Mouse (Mus musculus) T-helper 17 cell (primary cell): ENCODE data around the gene Ppef2.
"Not testable (repeated sequence)": the region's sequence is repeated elsewhere in the genome, so short reads cannot be mapped to it uniquely, and the experiment has no call there.

ENCODE experiments used
- in situ Hi-C, 2 experiments: fragments of 300-600 bp; cut with MboI, MseI; formaldehyde crosslinking; loops; 1 replicate in 1 of 2; 2 replicates in 1 of 2; pipeline ENCODE4 v1.15.1; 2025; ENCODE audit warnings: high pct_unique_total_duplicates in 2 of 2

The Ppef2 gene

GRCm38 (mm10) chr5:92196895-92197811, 58.9 kb downstream of the Ppef2 start:
- in situ Hi-C loops: no loop called here

- in situ Hi-C loops: not testable (repeated sequence)
Observed at GRCm38 (mm10) chr5:92195716-92196115, 60.4 kb downstream of the Ppef2 start.

GRCm38 (mm10) chr5:92188881-92189483, 67.1 kb downstream of the Ppef2 start:
- in situ Hi-C loops: loop anchor here in 1 of 2 experiments (5.0 kb wide), 1 partner anchor 48 kb away; no protein-coding TSS in a partner anchor

GRCm38 (mm10) chr5:92183071-92183830, 72.8 kb downstream of the Ppef2 start:
- in situ Hi-C loops: no loop called here
